Mouse (Mus musculus) lung, postnatal 0 days (tissue): ENCODE results near the gene Ulk1. TPM values are rescaled to one million over a fixed set of nuclear protein-coding genes. Genes with fewer than 3 reads are reported as not detected.

Experiments used
- ATAC-seq: fragments of 200-750 bp; cut with Nextera tagmentation; 2 replicates; pipeline ENCODE4 v1.8.0; 2017; ENCODE audit warnings: moderate library complexity
- DNase-seq: peaks from one replicate; pipeline ENCODE4 v3.0.0-alpha.2; 2016; ENCODE audit warnings: low spot score
- H3K27ac ChIP-seq: fragments of 300-500 bp; sonication (generic); 2 replicates; pipeline ENCODE4 v1.5.1; 2014; ENCODE audit warnings: antibody characterized with exemption, mild to moderate bottlenecking, low read length, mixed read lengths
- H3K27me3 ChIP-seq: fragments of 300-500 bp; sonication (generic); replicated peaks from 2 replicates; pipeline ENCODE4 v1.6.1; 2014; ENCODE audit warnings: low read length, mixed read lengths; ENCODE audit not compliant: insufficient read depth
- H3K36me3 ChIP-seq: fragments of 300-500 bp; sonication (generic); 2 replicates; pipeline ENCODE4 v1.6.1; 2014; ENCODE audit warnings: low read length, mixed read lengths; ENCODE audit not compliant: insufficient read depth
- H3K4me1 ChIP-seq: fragments of 300-500 bp; sonication (generic); 2 replicates; pipeline ENCODE4 v1.6.1; 2014; ENCODE audit warnings: antibody characterized with exemption, low read depth, low read length, mixed read lengths; ENCODE audit not compliant: insufficient read depth
- H3K4me2 ChIP-seq: fragments of 300-500 bp; sonication (generic); replicated peaks from 2 replicates; pipeline ENCODE4 v1.6.1; 2014; ENCODE audit warnings: low read depth, mild to moderate bottlenecking, low read length, moderate library complexity, mixed read lengths
- H3K4me3 ChIP-seq: fragments of 300-500 bp; sonication (generic); 2 replicates; pipeline ENCODE4 v1.5.1; 2014; ENCODE audit warnings: low read depth, low read length
- H3K9ac ChIP-seq: fragments of 300-500 bp; sonication (generic); replicated peaks from 2 replicates; pipeline ENCODE4 v1.6.1; 2014; ENCODE audit warnings: low read depth, mild to moderate bottlenecking
- H3K9me3 ChIP-seq: fragments of 300-500 bp; sonication (generic); 2 replicates; pipeline ENCODE4 v1.6.1; 2016; ENCODE audit warnings: low read length, mixed read lengths
- CTCF ChIP-seq: IDR thresholded peaks from 2 replicates; pipeline ENCODE4 v1.5.1; 2016; ENCODE audit warnings: antibody characterized with exemption, mild to moderate bottlenecking
- EP300 ChIP-seq: IDR thresholded peaks from 2 replicates; pipeline ENCODE4 v1.6.1; 2016; ENCODE audit warnings: antibody characterized with exemption, mild to moderate bottlenecking, control low read depth
- WGBS: fragments of 180-500 bp; shearing (Covaris S2); extraction: QIAGEN DNeasy Blood & Tissue Kit; methylation state at CpG from one replicate; pipeline ENCODE4 v1.1.7; 2014; 5-methylcytosine and 5-hydroxymethylcytosine counted together
- polyA plus RNA-seq: library from polyadenylated mRNA; unstranded; fragments of >200 nt; fragmentation: Nextera tagmentation; extraction: Ambion mirVana; gene quantifications from 2 replicates; pipeline ENCODE4 v1.2.1, GENCODE M21; 2015

The Ulk1 gene
- polyA plus RNA-seq, 1 experiment from 2014 or later = 11.8 TPM

DNA sequence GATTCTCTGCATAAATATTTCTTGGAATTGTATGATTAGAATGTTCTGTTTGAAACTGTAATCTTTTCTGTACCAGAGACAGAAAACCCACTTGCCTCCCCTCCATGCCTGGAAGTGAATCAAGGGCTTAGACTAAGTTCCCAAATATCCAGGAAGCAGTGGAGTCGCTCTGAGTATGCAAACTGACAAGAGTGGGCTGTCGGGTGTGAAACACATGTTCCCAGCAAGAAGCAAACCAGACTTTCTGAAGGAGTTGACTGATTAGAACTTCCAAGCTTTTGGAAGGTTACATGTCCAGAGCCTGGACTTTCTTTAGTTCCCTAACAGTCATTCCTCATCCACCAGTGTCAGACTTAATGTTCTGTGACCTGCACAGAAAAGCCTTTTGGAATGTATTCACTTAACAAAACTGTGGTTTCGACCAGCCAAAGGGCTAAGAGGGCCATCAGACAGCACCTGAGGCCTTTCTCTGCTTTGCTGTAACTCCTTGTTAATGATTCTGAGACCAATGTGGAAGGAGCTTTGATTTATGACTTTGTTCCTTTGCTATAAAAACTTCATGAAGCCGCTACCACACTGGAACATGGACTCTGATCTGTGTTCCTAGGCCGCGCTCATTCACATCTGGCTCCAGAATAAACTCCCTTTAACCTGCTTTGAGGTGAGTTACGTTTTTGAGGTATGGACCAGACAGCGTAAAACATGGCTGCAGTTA, 17.0 kb upstream of the Ulk1 start:
- ATAC-seq (no peak), DNase-seq (no peak)

DNA sequence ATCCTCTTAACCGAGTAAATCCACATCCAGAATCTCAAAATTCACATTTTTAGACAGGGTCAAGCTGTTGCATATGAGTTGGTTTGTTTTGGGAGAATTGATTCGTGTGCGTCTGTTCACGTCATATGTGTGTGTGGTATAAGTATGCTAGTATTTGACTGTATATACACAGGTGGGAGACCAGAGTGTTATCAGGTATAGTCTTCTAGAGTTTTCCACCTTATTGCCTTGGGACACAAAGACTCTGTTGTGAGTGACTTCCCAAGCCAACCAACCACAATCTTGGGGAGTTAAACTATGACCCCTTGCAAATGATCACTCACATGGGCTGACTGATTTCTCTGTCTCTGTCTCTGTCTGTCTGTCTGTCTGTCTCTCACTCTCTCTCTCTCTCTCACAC, 14.5 kb upstream of the Ulk1 start:
- TF ChIP-seq CTCF (no peak), EP300 (no peak)
- Histone ChIP-seq H3K27ac (no peak overlapping the region), H3K27me3 (no peaks in the 10 kb centered on the region), H3K9ac (no peak overlapping the region), H3K4me2 (no peak overlapping the region), H3K4me1 (no peaks in the 10 kb centered on the region), H3K4me3 (no peak overlapping the region), H3K9me3 (no peaks in the 10 kb centered on the region), H3K36me3 (no peaks in the 10 kb centered on the region)
- DNase-seq (no peak), ATAC-seq (no peak)
- 65% methylated on average over 4 of the region's 4 CpGs for WGBS

More for the DNA sequence above, 17.0 kb upstream of the Ulk1 start:
- no peak overlapping the region for H3K4me3 ChIP-seq
- no peaks in the 10 kb centered on the region for H3K9me3 ChIP-seq
- TF ChIP-seq EP300 (no peak), CTCF (no peak)
- WGBS = 87% methylated on average over 8 of the region's 8 CpGs
- no peak overlapping the region for H3K4me2 ChIP-seq
- no peaks in the 10 kb centered on the region for H3K4me1 ChIP-seq
- no peak overlapping the region for H3K9ac ChIP-seq
- no peak overlapping the region for H3K27ac ChIP-seq
- H3K27me3 ChIP-seq = no peaks in the 10 kb centered on the region
- H3K36me3 ChIP-seq = no peaks in the 10 kb centered on the region

DNA sequence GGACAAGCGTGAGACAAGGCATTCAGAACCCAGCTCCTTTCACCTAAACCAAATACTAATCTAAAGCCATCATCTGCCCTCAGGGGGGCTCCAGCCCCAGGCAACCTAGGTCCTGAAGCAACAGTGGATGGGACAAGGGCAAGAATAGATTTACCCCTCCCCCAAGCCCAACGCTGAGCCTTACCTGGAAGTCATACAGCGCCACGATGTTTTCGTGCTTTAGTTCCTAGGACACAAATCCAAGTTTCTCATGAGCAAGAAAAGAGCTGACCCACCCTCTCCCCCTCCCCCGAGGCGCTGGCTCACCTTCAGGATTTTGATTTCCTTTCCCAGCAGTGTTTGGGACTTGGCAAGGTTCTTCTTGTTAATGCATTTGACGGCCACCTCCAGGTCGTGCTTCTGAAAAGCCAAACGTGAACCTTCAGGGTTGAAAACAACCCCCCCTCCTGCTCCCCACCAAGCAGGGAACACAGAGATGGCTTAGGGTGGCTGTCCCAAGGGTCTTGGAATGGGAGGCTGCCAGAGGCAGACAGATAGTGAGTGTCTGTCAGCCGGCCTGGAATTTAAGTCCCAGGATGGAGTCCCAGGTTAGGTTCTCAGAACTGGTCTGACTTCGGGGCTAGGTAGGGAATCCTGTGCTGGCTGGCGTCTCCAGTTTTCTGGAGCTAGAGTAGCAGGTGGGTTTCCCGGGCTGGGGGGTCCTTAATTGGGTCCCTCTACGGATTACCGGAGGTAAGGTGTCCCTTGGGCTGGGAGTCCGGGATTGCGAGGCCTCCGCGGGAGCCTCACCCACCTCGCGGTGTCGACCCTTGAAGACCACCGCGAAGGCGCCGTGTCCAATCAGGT, 853 bp downstream of the Ulk1 start:
- Histone ChIP-seq H3K9me3 (no peaks in the 10 kb centered on the region), H3K9ac (peak overlapping the region; percentile 95), H3K27me3 (no peaks in the 10 kb centered on the region), H3K4me2 (peak overlapping the region; percentile 95), H3K4me1 (peaks cover 7% of the 10 kb centered on the region; the same call in 1 of the 2 replicates), H3K36me3 (peaks cover 6% of the 10 kb centered on the region; the same call in 1 of the 2 replicates), H3K4me3 (peak overlapping the region; percentile 97), H3K27ac (peak overlapping the region; percentile 94)
- WGBS = under 1% methylated on average over 27 of the region's 27 CpGs
- TF ChIP-seq EP300 (no peak), CTCF (0 out of 2 replicates have a peak, but pooled peaks have one; percentile 3)
- no peak for ATAC-seq
- peak; percentile 49 for DNase-seq

DNA sequence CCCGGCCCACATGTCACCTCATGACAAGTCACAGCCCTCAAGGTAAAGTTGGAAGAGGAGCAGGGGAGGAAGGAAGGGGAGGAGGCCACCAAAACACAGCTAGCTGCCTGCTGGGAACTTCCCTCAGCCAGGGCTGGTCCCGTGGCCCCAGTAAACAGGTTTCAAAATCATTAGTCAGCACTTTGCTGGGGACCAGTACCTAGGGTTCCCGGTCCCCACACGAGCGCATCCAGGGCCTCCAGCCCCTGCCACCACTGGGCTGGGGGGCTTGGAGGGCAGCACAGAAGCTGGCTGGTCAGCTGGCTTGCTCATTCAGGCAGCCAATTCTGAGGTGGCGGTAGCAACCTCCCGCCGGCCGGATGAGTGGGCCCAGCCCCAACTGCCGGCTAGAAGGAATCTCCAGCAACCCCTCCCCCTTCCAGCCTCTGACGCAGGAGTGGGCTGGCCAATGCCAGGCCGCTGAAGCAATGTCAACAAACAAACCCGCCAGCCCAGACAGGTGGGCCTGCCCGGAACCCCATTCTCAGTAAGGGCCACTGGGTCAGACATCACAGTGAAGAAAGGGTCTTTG, 1.8 kb downstream of the Ulk1 start:
- H3K27me3 ChIP-seq = no peaks in the 10 kb centered on the region
- peak overlapping the region; percentile 94 for H3K27ac ChIP-seq
- H3K4me3 ChIP-seq = peak overlapping the region; percentile 97
- peaks cover 7% of the 10 kb centered on the region; the same call in 1 of the 2 replicates for H3K4me1 ChIP-seq
- 2% methylated on average over 14 of the region's 14 CpGs for WGBS
- H3K9me3 ChIP-seq = no peaks in the 10 kb centered on the region
- H3K36me3 ChIP-seq = peaks cover 6% of the 10 kb centered on the region; the same call in 1 of the 2 replicates
- H3K9ac ChIP-seq = peak overlapping the region; percentile 95
- TF ChIP-seq EP300 (peak; percentile 24; the same call in 1 of the 2 replicates), CTCF (no peak)
- DNase-seq (peak; percentile 97), ATAC-seq (peak; percentile 78)
- peak overlapping the region; percentile 95 for H3K4me2 ChIP-seq

DNA sequence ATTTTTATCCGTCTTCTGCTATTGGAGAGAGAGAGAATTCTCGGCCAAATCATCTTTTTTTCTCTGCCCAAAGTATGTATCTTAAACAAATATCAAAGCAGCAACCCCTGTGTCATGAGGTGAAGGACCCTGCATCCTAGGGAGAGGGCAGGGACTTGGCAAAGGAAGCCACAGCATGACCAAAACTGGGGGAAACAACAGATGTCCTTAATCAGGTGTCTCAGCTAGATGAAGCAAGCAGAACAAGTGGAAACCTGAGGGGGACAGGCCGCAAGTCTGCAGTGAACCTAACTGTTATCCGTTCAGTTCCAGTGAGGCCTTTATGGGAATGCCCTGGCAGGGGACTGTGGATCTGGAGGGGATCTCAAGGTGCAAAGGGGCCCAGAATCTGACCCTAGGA, 2.4 kb downstream of the Ulk1 start:
- peak overlapping the region; percentile 44 for H3K9ac ChIP-seq
- DNase-seq (no peak), ATAC-seq (no peak)
- 70% methylated on average over 4 of the region's 4 CpGs for WGBS
- no peak for TF ChIP-seq EP300
- TF ChIP-seq CTCF = no peak
- H3K4me2 ChIP-seq = peak overlapping the region; percentile 95
- peaks cover 7% of the 10 kb centered on the region; the same call in 1 of the 2 replicates for H3K4me1 ChIP-seq
- no peaks in the 10 kb centered on the region for H3K9me3 ChIP-seq
- H3K27ac ChIP-seq = peak overlapping the region; percentile 94
- peaks cover 6% of the 10 kb centered on the region; the same call in 1 of the 2 replicates for H3K36me3 ChIP-seq
- H3K4me3 ChIP-seq = peak overlapping the region; percentile 97
- no peaks in the 10 kb centered on the region for H3K27me3 ChIP-seq

DNA sequence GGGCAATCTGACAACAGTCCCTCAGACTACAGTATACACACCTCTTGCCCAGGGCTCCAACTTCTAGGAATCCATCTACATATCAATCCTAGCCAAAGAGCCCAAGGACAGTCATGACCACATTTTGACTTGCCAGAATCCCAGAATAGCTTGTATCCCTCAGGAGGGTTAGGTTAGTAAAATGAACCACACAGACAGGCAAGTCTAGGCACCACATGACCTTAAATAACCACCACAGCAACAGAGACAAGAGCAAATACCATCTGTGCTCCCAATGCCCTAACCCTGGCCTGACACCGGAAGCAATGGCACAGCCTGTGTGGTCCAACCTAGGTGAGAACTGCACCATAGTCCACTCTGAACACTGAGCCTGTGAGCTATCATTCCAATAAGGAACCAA, 3.2 kb downstream of the Ulk1 start:
- H3K9ac ChIP-seq = no peak overlapping the region
- TF ChIP-seq CTCF = no peak
- no peak for TF ChIP-seq EP300
- H3K4me2 ChIP-seq = no peak overlapping the region
- no peak overlapping the region for H3K4me3 ChIP-seq
- H3K27me3 ChIP-seq = no peaks in the 10 kb centered on the region
- H3K36me3 ChIP-seq = peaks cover 6% of the 10 kb centered on the region; the same call in 1 of the 2 replicates
- WGBS = 68% methylated on average over 1 of the region's 1 CpGs
- peaks cover 7% of the 10 kb centered on the region; the same call in 1 of the 2 replicates for H3K4me1 ChIP-seq
- DNase-seq (no peak), ATAC-seq (no peak)
- H3K9me3 ChIP-seq = no peaks in the 10 kb centered on the region
- no peak overlapping the region for H3K27ac ChIP-seq
